ENCODE assay signal across 8 mouse cellular contexts in the genomic region with DNA sequence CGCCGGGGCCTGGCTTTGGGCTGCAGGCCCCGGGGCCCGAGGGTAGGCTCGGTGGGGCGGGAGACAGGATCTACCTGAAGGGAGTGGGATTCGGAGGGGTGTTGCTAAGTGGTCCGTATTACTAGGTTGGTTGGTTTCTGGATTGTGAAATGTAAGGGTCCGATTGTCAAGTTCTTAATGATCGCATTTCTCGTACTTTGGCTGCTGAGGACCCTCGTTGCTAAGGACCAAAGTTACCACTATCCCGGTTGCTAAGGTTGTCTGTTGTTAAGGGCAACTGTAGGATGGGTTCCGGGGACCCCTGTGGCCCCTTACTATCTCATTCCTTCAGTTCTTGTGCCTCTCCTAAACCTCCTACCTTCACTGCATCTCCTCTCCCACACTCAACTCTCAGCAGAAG. TPM values are rescaled to one million over a fixed set of nuclear protein-coding genes. Genes with fewer than 3 reads are reported as not detected.
DNase-seq lines count a peak whose midpoint lies in the region; ATAC-seq and TF ChIP-seq lines count a peak whose summit lies in the region.

No protein-coding gene starts in this region.

- peak overlapping the region; percentile 72 for H3K4me3 ChIP-seq in lung, postnatal 0 days (ENCODE audit: low read depth, low read length)
- H3K4me3 ChIP-seq in embryonic facial prominence, embryonic 14.5 days (ENCODE audit: low read depth, low read length): peak overlapping the region; percentile 65
- peak overlapping the region; percentile 73 for H3K4me3 ChIP-seq in intestine, postnatal 0 days (ENCODE audit: low read depth, low read length)
- peak overlapping the region; percentile 69 for H3K4me3 ChIP-seq in neural tube, embryonic 15.5 days (replicated peaks)

- no peak for TF ChIP-seq EP300 in lung, postnatal 0 days (IDR thresholded peaks at IDR 0.05)

- no peaks in the 10 kb centered on the region for H3K36me3 ChIP-seq in lung, postnatal 0 days (ENCODE audit: insufficient read depth, low read length)
- H3K36me3 ChIP-seq in embryonic facial prominence, embryonic 14.5 days (ENCODE audit: control insufficient read depth, insufficient read depth, low read length): peaks cover 11% of the 10 kb centered on the region
- H3K36me3 ChIP-seq in intestine, postnatal 0 days (ENCODE audit: control insufficient read depth, insufficient read depth): peaks cover 14% of the 10 kb centered on the region
- peaks cover 10% of the 10 kb centered on the region for H3K36me3 ChIP-seq in neural tube, embryonic 15.5 days

- H3K4me2 ChIP-seq in lung, postnatal 0 days (replicated peaks; ENCODE audit: low read depth, low read length): peak overlapping the region; percentile 65
- H3K4me2 ChIP-seq in embryonic facial prominence, embryonic 14.5 days (ENCODE audit: low read depth, low read length): peak overlapping the region; percentile 65
- H3K4me2 ChIP-seq in intestine, postnatal 0 days (replicated peaks; ENCODE audit: low read depth): peak overlapping the region; percentile 70
- H3K4me2 ChIP-seq in neural tube, embryonic 15.5 days: peak overlapping the region; percentile 60

- under 1% methylated on average over 14 of the region's 14 CpGs for WGBS in lung, postnatal 0 days
- WGBS in embryonic facial prominence, embryonic 14.5 days: 3% methylated on average over 14 of the region's 14 CpGs
- WGBS in intestine, postnatal 0 days: 4% methylated on average over 14 of the region's 14 CpGs
- 6% methylated on average over 14 of the region's 14 CpGs for WGBS in neural tube, embryonic 15.5 days

- H3K4me1 ChIP-seq in lung, postnatal 0 days (ENCODE audit: insufficient read depth, low read depth, low read length): peaks cover 6% of the 10 kb centered on the region; the same call in 1 of the 2 replicates
- peaks cover 12% of the 10 kb centered on the region for H3K4me1 ChIP-seq in embryonic facial prominence, embryonic 14.5 days (ENCODE audit: control insufficient read depth, insufficient read depth, low read length)
- no peaks in the 10 kb centered on the region for H3K4me1 ChIP-seq in intestine, postnatal 0 days (replicated peaks; ENCODE audit: control insufficient read depth, insufficient read depth, low read length)
- H3K4me1 ChIP-seq in neural tube, embryonic 15.5 days: peaks cover 39% of the 10 kb centered on the region

- no peak for TF ChIP-seq CTCF in lung, postnatal 0 days (IDR thresholded peaks at IDR 0.05)
- TF ChIP-seq CTCF in intestine, postnatal 0 days (IDR thresholded peaks at IDR 0.05; ENCODE audit: low read depth): no peak

- H3K9ac ChIP-seq in lung, postnatal 0 days (replicated peaks; ENCODE audit: low read depth): peak overlapping the region; percentile 44; the same call in 1 of the 2 replicates
- H3K9ac ChIP-seq in embryonic facial prominence, embryonic 14.5 days (ENCODE audit: low read depth, low read length): peak overlapping the region; percentile 72
- peak overlapping the region; percentile 82 for H3K9ac ChIP-seq in intestine, postnatal 0 days (ENCODE audit: low read depth, low read length)
- peak overlapping the region; percentile 68 for H3K9ac ChIP-seq in neural tube, embryonic 15.5 days (replicated peaks)

- no peak overlapping the region for H3K27ac ChIP-seq in lung, postnatal 0 days (ENCODE audit: low read length)
- no peak overlapping the region for H3K27ac ChIP-seq in embryonic facial prominence, embryonic 14.5 days (replicated peaks; ENCODE audit: low read depth, low read length)
- H3K27ac ChIP-seq in intestine, postnatal 0 days (ENCODE audit: low read depth, low read length): no peak overlapping the region
- H3K27ac ChIP-seq in neural tube, embryonic 15.5 days (replicated peaks): no peak overlapping the region

- H3K9me3 ChIP-seq in lung, postnatal 0 days (ENCODE audit: low read length): no peaks in the 10 kb centered on the region
- H3K9me3 ChIP-seq in embryonic facial prominence, embryonic 14.5 days (ENCODE audit: control insufficient read depth, low read length): no peaks in the 10 kb centered on the region
- no peaks in the 10 kb centered on the region for H3K9me3 ChIP-seq in intestine, postnatal 0 days (ENCODE audit: control insufficient read depth)
- no peaks in the 10 kb centered on the region for H3K9me3 ChIP-seq in neural tube, embryonic 15.5 days (replicated peaks)

- DNase-seq in lung, postnatal 0 days (ENCODE audit: low spot score): peak; percentile 22
- no peak for DNase-seq in lung, postnatal 25 days (ENCODE audit: low spot score)
- DNase-seq in embryonic facial prominence, embryonic 14.5 days (ENCODE audit: low spot score): no peak
- no peak for DNase-seq in gastrocnemius, postnatal 10 days
- no peak for DNase-seq in yolk sac, embryonic 10.5 days (ENCODE audit: low spot score)
- no peak for DNase-seq in right cerebral cortex, postnatal 14 days

- H3K27me3 ChIP-seq in lung, postnatal 0 days (replicated peaks; ENCODE audit: insufficient read depth, low read length): no peaks in the 10 kb centered on the region
- no peaks in the 10 kb centered on the region for H3K27me3 ChIP-seq in embryonic facial prominence, embryonic 14.5 days (replicated peaks; ENCODE audit: control insufficient read depth, insufficient read depth, low read length)
- H3K27me3 ChIP-seq in intestine, postnatal 0 days (replicated peaks; ENCODE audit: control insufficient read depth, insufficient read depth, low read length): no peaks in the 10 kb centered on the region
- H3K27me3 ChIP-seq in neural tube, embryonic 15.5 days (replicated peaks): no peaks in the 10 kb centered on the region

- ATAC-seq in lung, postnatal 0 days: no peak
- ATAC-seq in embryonic facial prominence, embryonic 14.5 days (ENCODE audit: low read depth): no peak
- no peak for ATAC-seq in intestine, postnatal 0 days
- peak; percentile 29 for ATAC-seq in neural tube, embryonic 15.5 days (ENCODE audit: low FRiP score)

RNA-seq across cellular contexts. Expression of a gene that starts 0.4 kb away (rescaled TPM):
- polyA plus RNA-seq in lung, postnatal 0 days (2015; fragmentation: Nextera tagmentation; extraction: Ambion mirVana): 55.4 and 57.1 TPM in 2 replicates
- polyA plus RNA-seq in embryonic facial prominence, embryonic 14.5 days (2014; fragmentation: Nextera tagmentation; extraction: Ambion mirVana): 76.8 and 79.3 TPM in 2 replicates
- 76.8 and 79.2 TPM in 2 replicates for polyA plus RNA-seq in intestine, postnatal 0 days (2015; fragmentation: Nextera tagmentation; extraction: Ambion mirVana)
- 106 and 114 TPM in 2 replicates for polyA plus RNA-seq in neural tube, embryonic 15.5 days (2015; fragmentation: Nextera tagmentation; extraction: Ambion mirVana)
- 10 to 100 TPM; 78.5 to 80.4 TPM for total RNA-seq in gastrocnemius, postnatal 10 days (2021)

RNA-seq across cellular contexts. Expression of a gene that starts 0.4 kb away (rescaled TPM):
- 42.3 and 42.7 TPM in 2 replicates for polyA plus RNA-seq in lung, postnatal 0 days (2015; fragmentation: Nextera tagmentation; extraction: Ambion mirVana)
- polyA plus RNA-seq in embryonic facial prominence, embryonic 14.5 days (2014; fragmentation: Nextera tagmentation; extraction: Ambion mirVana): 40.9 and 41.5 TPM in 2 replicates
- polyA plus RNA-seq in intestine, postnatal 0 days (2015; fragmentation: Nextera tagmentation; extraction: Ambion mirVana): 33.1 and 33.2 TPM in 2 replicates
- 75.9 and 77.6 TPM in 2 replicates for polyA plus RNA-seq in neural tube, embryonic 15.5 days (2015; fragmentation: Nextera tagmentation; extraction: Ambion mirVana)
- 10 to 100 TPM; 17.4 to 18.2 TPM for total RNA-seq in gastrocnemius, postnatal 10 days (2021)

RNA-seq across cellular contexts. Expression of a gene that starts 10.9 kb away (rescaled TPM):
- not detected in 2 replicates for polyA plus RNA-seq in lung, postnatal 0 days (2015; fragmentation: Nextera tagmentation; extraction: Ambion mirVana)
- polyA plus RNA-seq in embryonic facial prominence, embryonic 14.5 days (2014; fragmentation: Nextera tagmentation; extraction: Ambion mirVana): 3.8 and 12.7 TPM in 2 replicates
- not detected in 2 replicates for polyA plus RNA-seq in intestine, postnatal 0 days (2015; fragmentation: Nextera tagmentation; extraction: Ambion mirVana)
- polyA plus RNA-seq in neural tube, embryonic 15.5 days (2015; fragmentation: Nextera tagmentation; extraction: Ambion mirVana): 0.78 and 0.88 TPM in 2 replicates
- not detected for total RNA-seq in gastrocnemius, postnatal 10 days (2021)

RNA-seq across cellular contexts. Expression of a gene that starts 21.9 kb away (rescaled TPM):
- 10.2 and 12.9 TPM in 2 replicates for polyA plus RNA-seq in lung, postnatal 0 days (2015; fragmentation: Nextera tagmentation; extraction: Ambion mirVana)
- 2.7 and 3.0 TPM in 2 replicates for polyA plus RNA-seq in embryonic facial prominence, embryonic 14.5 days (2014; fragmentation: Nextera tagmentation; extraction: Ambion mirVana)
- 1.6 and 2.2 TPM in 2 replicates for polyA plus RNA-seq in intestine, postnatal 0 days (2015; fragmentation: Nextera tagmentation; extraction: Ambion mirVana)
- polyA plus RNA-seq in neural tube, embryonic 15.5 days (2015; fragmentation: Nextera tagmentation; extraction: Ambion mirVana): 2.9 and 7.0 TPM in 2 replicates
- 1 to 10 TPM in 1 of 2 experiments, under 1 TPM in 1; 0.63 to 1.7 TPM for total RNA-seq in gastrocnemius, postnatal 10 days (2021)

RNA-seq across cellular contexts. Expression of a gene that starts 25.1 kb away (rescaled TPM):
- 6.0 and 7.0 TPM in 2 replicates for polyA plus RNA-seq in lung, postnatal 0 days (2015; fragmentation: Nextera tagmentation; extraction: Ambion mirVana)
- 20.5 and 22.9 TPM in 2 replicates for polyA plus RNA-seq in embryonic facial prominence, embryonic 14.5 days (2014; fragmentation: Nextera tagmentation; extraction: Ambion mirVana)
- 8.6 and 9.9 TPM in 2 replicates for polyA plus RNA-seq in intestine, postnatal 0 days (2015; fragmentation: Nextera tagmentation; extraction: Ambion mirVana)
- 19.7 and 23.3 TPM in 2 replicates for polyA plus RNA-seq in neural tube, embryonic 15.5 days (2015; fragmentation: Nextera tagmentation; extraction: Ambion mirVana)
- 10 to 100 TPM; 16.2 to 18.6 TPM for total RNA-seq in gastrocnemius, postnatal 10 days (2021)
